Mouse (Mus musculus) monocyte, adult 5-6 weeks (primary cell): ENCODE data around the gene Ptbp1. TPM values are rescaled to one million over a fixed set of nuclear protein-coding genes. Genes with fewer than 3 reads are reported as not detected.
A peak's percentile ranks its signal among the peaks of the same experiment; 100 is the strongest.

Experiments used
- ATAC-seq: fragments of 153-309, 156-312 bp; replicated peaks from 2 replicates; pipeline ENCODE4 v1.8.0; 2017; ENCODE audit warnings: mild to moderate bottlenecking; ENCODE audit not compliant: low TSS enrichment, insufficient number of reproducible peaks, severe bottlenecking, poor library complexity, low FRiP score
- total RNA-seq: library from RNA; stranded (forward); fragments of 200-1000, 200-491, 200-594 nt; gene quantifications from 3 replicates; pipeline ENCODE4 v1.2.3, GENCODE M21; 2017

The Ptbp1 gene
- total RNA-seq, 1 experiment from 2014 or later, result 55.7 TPM

DNA sequence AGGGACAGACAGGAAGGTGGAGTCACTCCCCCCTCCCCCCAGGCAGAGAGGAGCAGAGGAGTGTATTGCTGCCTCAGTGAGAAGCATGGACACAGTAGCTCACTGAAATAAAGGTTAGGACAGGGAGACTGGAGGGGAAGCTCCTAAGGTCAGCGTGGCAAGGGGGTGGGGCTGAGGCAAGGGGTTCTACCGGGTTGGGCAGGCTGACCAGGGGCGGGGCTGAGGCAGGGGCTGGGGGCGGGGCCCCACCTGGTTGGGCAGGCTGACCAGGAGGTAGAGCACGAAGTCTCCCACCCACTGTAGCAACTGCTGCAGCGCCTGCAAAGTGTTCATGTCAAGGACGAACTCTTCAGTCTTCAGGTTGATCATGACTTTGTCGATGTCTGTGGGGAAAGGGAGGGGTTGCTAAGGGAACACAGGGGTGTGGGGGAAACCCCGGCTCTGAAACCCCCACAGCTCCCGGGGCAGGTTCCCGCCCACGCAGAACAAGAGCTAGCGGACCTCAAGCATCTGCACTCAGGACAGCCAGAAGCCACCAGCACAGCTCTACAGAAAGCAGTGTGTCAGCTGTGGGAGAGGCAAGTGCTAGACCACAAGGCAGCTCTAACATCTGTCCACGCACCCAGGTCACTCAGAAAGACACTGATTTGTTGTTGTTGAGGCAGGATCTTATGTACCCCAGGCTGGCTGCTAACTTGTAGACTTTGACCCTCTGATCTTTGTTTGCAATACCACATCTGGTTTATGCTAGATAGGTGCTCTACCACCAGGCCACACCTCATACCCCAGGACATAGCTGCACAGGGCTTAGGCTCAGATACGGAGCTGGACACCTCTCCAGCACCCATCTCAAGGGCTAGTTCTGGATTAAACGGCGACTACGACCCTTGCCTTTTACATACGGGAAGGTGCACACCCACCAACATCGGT is 43.4 kb downstream of the Ptbp1 start:
- no peak for ATAC-seq

DNA sequence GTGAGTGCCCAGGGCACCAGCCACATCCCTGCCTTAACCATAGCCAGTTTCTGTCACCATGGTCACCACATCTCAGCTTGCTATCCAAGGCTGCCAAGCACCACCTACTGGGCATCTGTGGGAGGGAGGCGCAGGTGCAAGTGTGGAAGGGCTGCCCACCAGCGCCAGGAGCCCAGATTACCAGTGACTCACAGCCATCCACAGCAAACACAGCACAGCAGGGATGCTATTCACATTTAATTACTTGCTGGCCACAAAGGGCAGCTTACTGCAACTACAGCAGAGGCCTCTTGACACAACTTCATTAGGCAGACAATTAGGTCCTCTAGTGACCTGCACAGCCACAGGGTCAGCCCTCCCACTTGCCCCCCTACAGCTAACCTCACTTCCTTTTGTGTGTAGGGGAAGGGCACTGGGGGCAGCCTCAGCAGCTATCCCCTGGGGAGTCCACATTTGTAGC is 46.8 kb downstream of the Ptbp1 start:
- ATAC-seq, result no peak

DNA sequence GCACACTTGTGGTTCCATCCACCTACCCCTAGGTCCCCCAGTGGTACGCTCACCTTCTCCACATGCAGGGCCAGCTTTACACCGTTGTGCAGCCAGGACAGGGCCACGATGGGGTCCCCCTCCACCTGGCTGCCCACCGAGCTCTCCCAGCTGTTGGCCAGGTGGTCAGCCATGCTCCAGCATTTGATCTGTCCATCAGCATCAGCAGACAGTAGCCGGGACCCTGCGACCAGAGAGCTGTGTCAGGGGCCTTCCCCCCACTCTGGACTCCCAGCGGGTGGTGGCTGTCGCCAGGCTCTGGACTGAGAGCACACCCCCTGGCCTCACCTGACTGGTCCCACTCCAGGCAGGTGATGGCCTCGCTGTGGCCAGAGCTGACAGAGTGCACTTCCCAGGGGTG is 52.5 kb downstream of the Ptbp1 start:
- no peak for ATAC-seq

DNA sequence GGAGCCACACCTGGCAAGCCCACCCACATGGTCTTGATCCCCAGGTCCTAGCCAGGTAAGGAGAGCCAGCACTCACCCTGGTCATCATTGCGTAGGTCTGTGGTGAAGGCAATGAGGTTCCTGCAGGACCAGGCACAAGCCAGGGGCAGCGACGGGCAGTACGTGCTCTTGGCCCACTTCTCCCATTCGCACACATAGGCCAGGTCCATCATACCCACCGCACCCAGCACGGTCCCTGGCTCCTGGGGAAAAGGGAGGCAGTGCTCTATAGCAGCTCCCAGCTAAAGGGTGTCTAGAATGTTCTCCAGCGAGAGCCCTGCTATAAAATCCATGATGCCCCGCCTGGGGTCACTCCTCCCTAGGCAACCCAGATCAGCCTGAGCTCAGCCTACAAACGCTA is 53.2 kb downstream of the Ptbp1 start:
- ATAC-seq, result no peak

- ATAC-seq, result peak; percentile 88
Observed at GRCm38 (mm10) chr10:79908167-79909091, 54.2 kb downstream of the Ptbp1 start, which contains the start of gene Med16. TSS of gene Med16 (minus strand) at chr10:79908923.

DNA sequence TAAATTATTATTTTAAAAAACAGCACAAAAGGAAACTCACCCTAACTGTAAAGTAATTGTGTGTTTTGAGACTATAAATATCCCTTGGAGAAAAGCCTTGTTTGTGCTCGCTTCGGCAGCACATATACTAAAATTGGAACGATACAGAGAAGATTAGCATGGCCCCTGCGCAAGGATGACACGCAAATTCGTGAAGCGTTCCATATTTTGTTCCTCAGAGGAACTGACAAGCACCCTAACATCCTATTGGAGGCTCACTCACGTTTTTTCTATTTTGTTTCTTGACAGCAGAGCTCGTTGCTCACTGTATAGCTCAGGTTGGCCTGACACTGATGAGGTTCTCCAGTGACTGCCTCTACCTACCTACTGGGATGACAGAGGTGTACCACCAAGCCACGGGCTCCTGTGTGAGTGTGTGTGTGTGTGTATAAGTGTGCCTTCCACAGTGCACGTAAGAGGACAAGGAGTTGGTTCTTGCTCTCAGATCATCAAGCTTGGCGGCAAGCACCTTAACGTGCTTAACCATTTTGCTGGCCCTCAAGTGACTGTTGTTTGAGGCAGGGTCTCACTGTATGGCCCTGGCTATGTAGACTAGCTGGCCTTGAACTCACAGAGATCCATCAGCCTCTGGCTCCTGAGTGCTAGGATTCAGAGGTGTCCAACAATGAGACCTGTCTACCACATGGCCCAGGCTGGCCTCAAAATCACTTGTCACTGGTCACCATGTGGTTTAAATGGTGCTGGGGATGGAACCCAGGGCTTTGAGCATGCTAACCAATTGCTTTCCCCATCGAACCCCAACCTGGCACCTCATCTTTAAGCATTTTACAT is 55.1 kb downstream of the Ptbp1 start:
- peak; percentile 18; the same call in 1 of the 2 replicates for ATAC-seq

GRCm38 (mm10) chr10:79910556-79910955 is 56.3 kb downstream of the Ptbp1 start, which contains the start of gene Gm26602:
TSS of gene Gm26602 (plus strand) at chr10:79910856.
- no peak for ATAC-seq

- no peak for ATAC-seq
Observed at GRCm38 (mm10) chr10:79912412-79912811, 58.2 kb downstream of the Ptbp1 start.

Other genes starting within 250 kb of the Ptbp1 start
- not detected in 3 replicates for gene C2cd4c, start 240.4 kb upstream of the Ptbp1 start, total RNA-seq
- gene Shc2, start 216.5 kb upstream of the Ptbp1 start, total RNA-seq, result not detected in 3 replicates
- not detected in 3 replicates for gene Odf3l2, start 208.7 kb upstream of the Ptbp1 start, total RNA-seq
- not detected in 3 replicates for gene Madcam1, start 189.9 kb upstream of the Ptbp1 start, total RNA-seq
- gene Tpgs1, start 185.1 kb upstream of the Ptbp1 start, total RNA-seq, result 8.9 to 28.4 TPM (median 25.4 TPM) in 3 replicates
- gene Cdc34, start 172.2 kb upstream of the Ptbp1 start, total RNA-seq, result 76.0 to 109 TPM (median 89.7 TPM) in 3 replicates
- gene Gzmm, start 165.4 kb upstream of the Ptbp1 start, total RNA-seq, result 0.29 to 17.0 TPM (median 3.0 TPM) in 3 replicates
- 158 to 185 TPM (median 179 TPM) in 3 replicates for gene Bsg, start 149.9 kb upstream of the Ptbp1 start, total RNA-seq
- gene Hcn2, start 137.8 kb upstream of the Ptbp1 start, total RNA-seq, result not detected in 3 replicates
- gene Polrmt, start 107.8 kb upstream of the Ptbp1 start, total RNA-seq, result 8.3 to 15.9 TPM (median 10.4 TPM) in 3 replicates
- gene Fgf22, start 99.4 kb upstream of the Ptbp1 start, total RNA-seq, result not detected in 3 replicates
- 3.5 to 18.0 TPM (median 8.8 TPM) in 3 replicates for gene Rnf126, start 87.5 kb upstream of the Ptbp1 start, total RNA-seq
- gene Fstl3, start 77.2 kb upstream of the Ptbp1 start, total RNA-seq, result 1.3 to 3.3 TPM (median 2.0 TPM) in 3 replicates
- gene Prss57, start 63.5 kb upstream of the Ptbp1 start, total RNA-seq, result 0.21 to 2.1 TPM in 2 of 3 replicates, not detected in the other
- gene Palm, start 60.9 kb upstream of the Ptbp1 start, total RNA-seq, result 21.3 to 30.9 TPM (median 27.0 TPM) in 3 replicates
- not detected in 3 replicates for gene Misp, start 33.4 kb upstream of the Ptbp1 start, total RNA-seq
- not detected in 3 replicates for gene Prtn3, start 20.0 kb downstream of the Ptbp1 start, total RNA-seq
- 0.95 TPM in 1 of 3 replicates, not detected in the others for gene Plppr3, start 20.2 kb downstream of the Ptbp1 start, total RNA-seq
- gene Elane, start 31.8 kb downstream of the Ptbp1 start, total RNA-seq, result not detected in 3 replicates
- gene Cfd, start 36.4 kb downstream of the Ptbp1 start, total RNA-seq, result not detected in 3 replicates
- gene Med16, start 54.5 kb downstream of the Ptbp1 start, total RNA-seq, result 13.3 to 16.8 TPM (median 13.3 TPM) in 3 replicates
- gene Gm26602, start 56.4 kb downstream of the Ptbp1 start, total RNA-seq, result not detected in 3 replicates
- gene Kiss1r, start 62.5 kb downstream of the Ptbp1 start, total RNA-seq, result 0.39 TPM in 1 of 3 replicates, not detected in the others
- 23.4 to 53.8 TPM (median 35.4 TPM) in 3 replicates for gene R3hdm4, start 66.8 kb downstream of the Ptbp1 start, total RNA-seq
- gene Arid3a, start 72.6 kb downstream of the Ptbp1 start, total RNA-seq, result 35.3 to 38.9 TPM (median 36.8 TPM) in 3 replicates
- gene Wdr18, start 105.7 kb downstream of the Ptbp1 start, total RNA-seq, result 7.8 to 14.2 TPM (median 8.8 TPM) in 3 replicates
- gene Grin3b, start 116.3 kb downstream of the Ptbp1 start, total RNA-seq, result not detected in 3 replicates
- gene Tmem259, start 129.9 kb downstream of the Ptbp1 start, total RNA-seq, result 49.0 to 80.6 TPM (median 59.1 TPM) in 3 replicates
- 210 to 295 TPM (median 228 TPM) in 3 replicates for gene Cnn2, start 134.2 kb downstream of the Ptbp1 start, total RNA-seq
- 33.6 to 53.0 TPM (median 45.9 TPM) in 3 replicates for gene Abca7, start 142.1 kb downstream of the Ptbp1 start, total RNA-seq
- 356 to 478 TPM (median 365 TPM) in 3 replicates for gene Arhgap45, start 162.2 kb downstream of the Ptbp1 start, total RNA-seq
- 83.4 to 130 TPM (median 95.9 TPM) in 3 replicates for gene Polr2e, start 185.4 kb downstream of the Ptbp1 start, total RNA-seq
- gene Gpx4, start 192.7 kb downstream of the Ptbp1 start, total RNA-seq, result 250 to 253 TPM (median 251 TPM) in 3 replicates